Mouse (Mus musculus) kidney, adult 2 months (tissue): Measurements from ENCODE around the gene Cd79b.

Experiments used
- CTCF ChIP-seq: fragments of 200-500 bp; conservative IDR thresholded peaks from 2 replicates; pipeline ENCODE4 v1.5.1; 2011; ENCODE audit warnings: low read depth, mild to moderate bottlenecking, control low read depth, low read length, moderate library complexity, mixed read lengths; ENCODE audit not compliant: insufficient read depth, insufficient read length
- POLR2A ChIP-seq: fragments of 200-500 bp; IDR thresholded peaks from one replicate; pipeline ENCODE4 v1.6.1; 2011; ENCODE audit warnings: low read depth, low read length, control low read depth

DNA sequence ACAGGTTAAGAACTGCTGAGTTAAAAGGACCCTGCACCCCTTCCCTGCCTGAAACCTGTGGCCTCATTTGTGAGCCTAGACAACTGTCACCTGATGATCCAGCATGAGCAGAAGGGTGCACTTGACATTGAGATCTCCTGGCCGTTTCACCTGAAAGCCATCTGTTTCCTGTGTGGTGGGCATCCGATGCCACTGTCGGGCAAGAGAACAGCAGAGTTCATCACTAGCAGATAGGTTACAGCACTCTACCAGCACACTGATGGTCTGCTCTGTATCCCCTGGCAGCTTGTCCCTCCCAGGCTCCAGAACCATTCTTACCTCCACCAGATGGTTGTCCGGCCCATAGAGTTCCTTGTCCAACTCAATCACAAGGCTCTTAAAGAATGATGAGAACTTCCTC lies 49.0 kb downstream of the Cd79b start:
- TF ChIP-seq CTCF (no peak), POLR2A (no peak)
